Mouse (Mus musculus) neural tube, embryonic 11.5 days (tissue): ENCODE data around the gene Ppp1r32. TPM values are rescaled to one million over a fixed set of nuclear protein-coding genes. Genes with fewer than 3 reads are reported as not detected.

ENCODE experiments used
- ATAC-seq: fragments of 200-750 bp; cut with Nextera tagmentation; 2 replicates; pipeline ENCODE4 v1.8.0; 2017; ENCODE audit warnings: moderate number of reproducible peaks, mild to moderate bottlenecking, moderate TSS enrichment, moderate library complexity; ENCODE audit not compliant: insufficient read depth, low FRiP score, low TSS enrichment
- DNase-seq: peaks from one replicate; pipeline ENCODE4 v3.0.0-alpha.2; 2015; ENCODE audit warnings: low spot score
- H3K27ac ChIP-seq: fragments of 300-500 bp; sonication (generic); 2 replicates; pipeline ENCODE4 v1.5.1; 2014; ENCODE audit warnings: low read depth, mild to moderate bottlenecking, low read length
- H3K27me3 ChIP-seq: fragments of 300-500 bp; sonication (generic); 2 replicates; pipeline ENCODE4 v1.6.1; 2014; ENCODE audit warnings: mild to moderate bottlenecking, low read length, mixed read lengths; ENCODE audit not compliant: control insufficient read depth, insufficient read depth
- H3K36me3 ChIP-seq: fragments of 300-500 bp; sonication (generic); 2 replicates; pipeline ENCODE4 v1.6.1; 2014; ENCODE audit warnings: mild to moderate bottlenecking, low read length, moderate library complexity, mixed read lengths; ENCODE audit not compliant: control insufficient read depth, insufficient read depth
- H3K4me1 ChIP-seq: fragments of 300-500 bp; sonication (generic); 2 replicates; pipeline ENCODE4 v1.6.1; 2014; ENCODE audit warnings: low read length, mixed read lengths; ENCODE audit not compliant: control insufficient read depth, insufficient read depth
- H3K4me2 ChIP-seq: fragments of 300-500 bp; sonication (generic); 2 replicates; pipeline ENCODE4 v1.6.1; 2014; ENCODE audit warnings: low read depth, mild to moderate bottlenecking, moderate library complexity
- H3K4me3 ChIP-seq: fragments of 300-500 bp; sonication (generic); 2 replicates; pipeline ENCODE4 v1.5.1; 2014; ENCODE audit warnings: low read depth, low read length
- H3K9ac ChIP-seq: fragments of 300-500 bp; sonication (generic); 2 replicates; pipeline ENCODE4 v1.6.1; 2014; ENCODE audit warnings: mild to moderate bottlenecking, low read length
- H3K9me3 ChIP-seq: fragments of 300-500 bp; sonication (generic); 2 replicates; pipeline ENCODE4 v1.6.1; 2016; ENCODE audit warnings: low read length; ENCODE audit not compliant: control insufficient read depth
- WGBS: fragments of 180-500 bp; shearing (Covaris S2); extraction: QIAGEN DNeasy Blood & Tissue Kit; methylation state at CpG from one replicate; pipeline ENCODE4 v1.1.7; 2014; 5-methylcytosine and 5-hydroxymethylcytosine counted together
- polyA plus RNA-seq: library from polyadenylated mRNA; unstranded; fragments of >200 nt; fragmentation: Nextera tagmentation; extraction: Ambion mirVana; gene quantifications from 2 replicates; pipeline ENCODE4 v1.2.1, GENCODE M21; 2014

Gene Ppp1r32
- polyA plus RNA-seq, 1 experiment from 2014 or later: 0.17 TPM

- WGBS: 77% methylated on average over 6 of the region's 6 CpGs
- Histone ChIP-seq H3K9me3 (no peaks in the 10 kb centered on the region), H3K27me3 (0 out of 2 replicates have a peak, but pooled peaks cover 5% of the 10 kb centered on the region)
Measured at GRCm38 (mm10) chr19:10434927-10435326, 47.8 kb downstream of the Ppp1r32 start.

GRCm38 (mm10) chr19:10433879-10434540 is 48.7 kb downstream of the Ppp1r32 start:
- Histone ChIP-seq H3K9ac (no peak overlapping the region), H3K4me1 (no peaks in the 10 kb centered on the region), H3K9me3 (no peaks in the 10 kb centered on the region), H3K27me3 (0 out of 2 replicates have a peak, but pooled peaks cover 5% of the 10 kb centered on the region), H3K27ac (no peak overlapping the region), H3K4me3 (no peak overlapping the region), H3K36me3 (no peaks in the 10 kb centered on the region), H3K4me2 (no peak overlapping the region)
- ATAC-seq (no peak), DNase-seq (no peak)
- 76% methylated on average over 9 of the region's 9 CpGs for WGBS

More at GRCm38 (mm10) chr19:10434927-10435326, 47.8 kb downstream of the Ppp1r32 start:
- no peak for DNase-seq
- ATAC-seq: no peak
- Histone ChIP-seq H3K4me1 (no peaks in the 10 kb centered on the region), H3K36me3 (no peaks in the 10 kb centered on the region), H3K27ac (no peak overlapping the region), H3K4me2 (no peak overlapping the region), H3K4me3 (no peak overlapping the region), H3K9ac (no peak overlapping the region)

- WGBS: 85% methylated on average over 7 of the region's 7 CpGs
- DNase-seq: no peak
- H3K4me3 ChIP-seq: no peak overlapping the region
- ATAC-seq: no peak
- H3K36me3 ChIP-seq: no peaks in the 10 kb centered on the region
- H3K27ac ChIP-seq: no peak overlapping the region
- H3K27me3 ChIP-seq: 0 out of 2 replicates have a peak, but pooled peaks cover 5% of the 10 kb centered on the region
- H3K4me1 ChIP-seq: no peaks in the 10 kb centered on the region
- no peak overlapping the region for H3K4me2 ChIP-seq
- no peak overlapping the region for H3K9ac ChIP-seq
- H3K9me3 ChIP-seq: no peaks in the 10 kb centered on the region
Measured at GRCm38 (mm10) chr19:10433225-10433624, 49.5 kb downstream of the Ppp1r32 start.

- Histone ChIP-seq H3K27ac (no peak overlapping the region), H3K4me3 (no peak overlapping the region), H3K9ac (no peak overlapping the region), H3K4me2 (no peak overlapping the region), H3K27me3 (0 out of 2 replicates have a peak, but pooled peaks cover 5% of the 10 kb centered on the region), H3K4me1 (peaks cover 4% of the 10 kb centered on the region; the same call in 1 of the 2 replicates), H3K36me3 (no peaks in the 10 kb centered on the region), H3K9me3 (no peaks in the 10 kb centered on the region)
- ATAC-seq (no peak), DNase-seq (no peak)
- 36% methylated on average over 4 of the region's 4 CpGs for WGBS
Measured at GRCm38 (mm10) chr19:10431841-10432240, 50.9 kb downstream of the Ppp1r32 start.

- Histone ChIP-seq H3K27me3 (0 out of 2 replicates have a peak, but pooled peaks cover 6% of the 10 kb centered on the region), H3K27ac (no peak overlapping the region), H3K4me3 (no peak overlapping the region), H3K9ac (no peak overlapping the region), H3K9me3 (no peaks in the 10 kb centered on the region), H3K4me1 (peaks cover 8% of the 10 kb centered on the region), H3K4me2 (no peak overlapping the region), H3K36me3 (no peaks in the 10 kb centered on the region)
- DNase-seq (no peak), ATAC-seq (no peak)
- WGBS: 62% methylated on average over 3 of the region's 3 CpGs
Measured at GRCm38 (mm10) chr19:10431410-10431809, 51.3 kb downstream of the Ppp1r32 start.

GRCm38 (mm10) chr19:10429371-10429770 is 53.4 kb downstream of the Ppp1r32 start:
- Histone ChIP-seq H3K27me3 (0 out of 2 replicates have a peak, but pooled peaks cover 7% of the 10 kb centered on the region), H3K9me3 (no peaks in the 10 kb centered on the region), H3K9ac (no peak overlapping the region), H3K4me3 (no peak overlapping the region), H3K27ac (no peak overlapping the region), H3K4me2 (no peak overlapping the region), H3K4me1 (peaks cover 17% of the 10 kb centered on the region), H3K36me3 (no peaks in the 10 kb centered on the region)
- ATAC-seq (no peak), DNase-seq (no peak)
- 89% methylated on average over 8 of the region's 8 CpGs for WGBS

GRCm38 (mm10) chr19:10427431-10427830 is 55.3 kb downstream of the Ppp1r32 start:
- Histone ChIP-seq H3K4me1 (peaks cover 23% of the 10 kb centered on the region), H3K9me3 (no peaks in the 10 kb centered on the region), H3K27ac (no peak overlapping the region), H3K4me3 (no peak overlapping the region), H3K4me2 (no peak overlapping the region), H3K9ac (no peak overlapping the region), H3K27me3 (0 out of 2 replicates have a peak, but pooled peaks cover 2% of the 10 kb centered on the region), H3K36me3 (no peaks in the 10 kb centered on the region)
- WGBS: 51% methylated on average over 9 of the region's 9 CpGs
- ATAC-seq (no peak), DNase-seq (no peak)

- WGBS: 55% methylated on average over 6 of the region's 6 CpGs
- ATAC-seq: no peak
Measured at GRCm38 (mm10) chr19:10426793-10427192, 55.9 kb downstream of the Ppp1r32 start.

GRCm38 (mm10) chr19:10426312-10426711 is 56.4 kb downstream of the Ppp1r32 start:
- Histone ChIP-seq H3K4me2 (no peak overlapping the region), H3K36me3 (no peaks in the 10 kb centered on the region), H3K4me1 (peaks cover 30% of the 10 kb centered on the region), H3K4me3 (no peak overlapping the region), H3K9me3 (no peaks in the 10 kb centered on the region), H3K9ac (peak overlapping the region; percentile 47), H3K27ac (no peak overlapping the region), H3K27me3 (0 out of 2 replicates have a peak, but pooled peaks cover 2% of the 10 kb centered on the region)
- WGBS: 35% methylated on average over 25 of the region's 25 CpGs
- ATAC-seq (no peak), DNase-seq (peak; percentile 15)

More at GRCm38 (mm10) chr19:10426793-10427192, 55.9 kb downstream of the Ppp1r32 start:
- Histone ChIP-seq H3K4me3 (no peak overlapping the region), H3K9ac (no peak overlapping the region), H3K27me3 (0 out of 2 replicates have a peak, but pooled peaks cover 2% of the 10 kb centered on the region), H3K4me1 (peaks cover 26% of the 10 kb centered on the region), H3K36me3 (no peaks in the 10 kb centered on the region), H3K9me3 (no peaks in the 10 kb centered on the region), H3K27ac (no peak overlapping the region), H3K4me2 (no peak overlapping the region)
- no peak for DNase-seq
